Mouse (Mus musculus) heart, postnatal 0 days (tissue): ENCODE data around the gene Taf15.

ENCODE experiments used
- CTCF ChIP-seq: IDR thresholded peaks from 2 replicates; pipeline ENCODE4 v1.5.1; 2016; ENCODE audit warnings: antibody characterized with exemption, control low read depth, low read depth
- EP300 ChIP-seq: IDR thresholded peaks from 2 replicates; pipeline ENCODE4 v1.6.1; 2016; ENCODE audit warnings: antibody characterized with exemption, low read depth

GRCm38 (mm10) chr11:83437377-83437776 is 35.5 kb upstream of the Taf15 start, which contains the start of gene 1700020L24Rik:
- TF ChIP-seq CTCF (no peak), EP300 (no peak)
